Mouse (Mus musculus): Measurements from ENCODE around the gene Oca2.

Oca2 gene

DNA sequence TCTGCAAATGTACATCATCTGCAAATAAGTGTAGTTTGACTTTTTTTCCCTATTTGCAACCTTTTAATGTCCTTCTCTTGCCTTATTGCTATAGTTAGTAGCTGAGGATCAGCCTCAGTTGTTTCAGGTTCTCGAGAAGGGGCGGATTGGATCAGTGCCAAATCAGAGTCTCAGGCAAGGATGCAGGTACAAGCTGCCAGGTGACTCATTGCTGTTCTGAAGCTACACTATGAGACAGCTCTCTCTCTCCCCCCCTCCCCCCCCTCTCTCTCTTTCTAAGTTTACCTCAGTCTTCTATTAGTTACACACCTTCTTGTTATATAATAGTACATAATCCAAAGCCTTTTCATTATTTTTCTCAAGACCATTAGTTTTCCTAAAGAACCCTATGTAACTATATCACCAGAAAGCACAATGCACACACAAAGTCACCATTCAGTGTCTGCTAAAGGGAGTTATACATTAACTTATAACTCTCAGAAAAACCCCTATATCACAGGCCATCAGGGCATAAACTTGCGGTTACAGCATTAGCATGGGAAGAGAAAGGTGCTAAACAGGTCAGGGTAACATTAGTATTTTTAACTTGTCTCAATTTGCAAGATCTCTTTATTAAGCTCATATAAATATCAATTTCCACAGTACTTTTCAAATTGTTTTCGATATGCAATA lies 142.3 kb downstream of the Oca2 start:
- DNase-seq (ENCODE audit: low spot score) = no peak

DNA sequence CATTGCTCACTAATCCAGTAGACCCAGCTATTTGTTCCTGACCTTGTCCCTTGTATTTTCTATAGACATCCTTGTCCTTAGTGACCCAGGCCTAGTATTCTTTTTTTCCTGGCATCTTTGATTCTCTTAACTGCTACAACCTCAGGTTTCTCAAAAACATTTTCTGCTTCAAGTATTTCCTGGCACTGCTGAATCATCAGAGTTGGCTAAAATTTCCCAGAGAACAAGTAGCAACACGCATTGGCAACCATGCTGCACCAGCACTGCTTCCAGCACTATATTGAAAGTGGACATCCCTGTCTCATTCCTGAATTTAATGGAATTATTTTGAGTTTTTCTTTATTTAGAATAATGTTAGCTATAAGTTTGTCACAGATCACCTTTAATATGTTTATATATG lies 143.1 kb downstream of the Oca2 start:
- DNase-seq (ENCODE audit: low spot score) = no peak

DNA sequence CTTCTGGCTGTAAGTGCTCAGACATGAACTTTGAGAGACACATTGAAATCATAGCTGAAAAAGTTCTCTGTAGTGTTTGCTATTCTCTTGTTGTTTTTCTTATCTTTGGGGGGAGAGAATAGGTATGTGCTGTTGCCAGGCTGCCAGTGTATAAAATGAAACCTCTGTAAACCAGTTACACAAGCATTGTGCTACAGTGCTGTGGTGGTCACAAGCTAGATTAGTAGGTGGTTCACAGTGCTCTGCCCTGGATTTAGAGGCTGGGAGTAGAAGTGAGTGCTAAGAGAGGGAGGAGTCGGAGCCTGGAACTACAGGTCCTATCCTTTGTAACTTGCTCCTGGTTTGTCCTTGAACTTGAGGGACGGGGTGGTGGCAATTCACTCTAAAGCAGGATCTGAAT lies 148.7 kb downstream of the Oca2 start:
- DNase-seq (ENCODE audit: low spot score) = no peak

GRCm38 (mm10) chr7:56418182-56418836 lies 178.7 kb downstream of the Oca2 start:
- DNase-seq (ENCODE audit: low spot score) = no peak

GRCm38 (mm10) chr7:56419253-56419844 lies 179.8 kb downstream of the Oca2 start:
- DNase-seq (ENCODE audit: low spot score) = no peak

DNA sequence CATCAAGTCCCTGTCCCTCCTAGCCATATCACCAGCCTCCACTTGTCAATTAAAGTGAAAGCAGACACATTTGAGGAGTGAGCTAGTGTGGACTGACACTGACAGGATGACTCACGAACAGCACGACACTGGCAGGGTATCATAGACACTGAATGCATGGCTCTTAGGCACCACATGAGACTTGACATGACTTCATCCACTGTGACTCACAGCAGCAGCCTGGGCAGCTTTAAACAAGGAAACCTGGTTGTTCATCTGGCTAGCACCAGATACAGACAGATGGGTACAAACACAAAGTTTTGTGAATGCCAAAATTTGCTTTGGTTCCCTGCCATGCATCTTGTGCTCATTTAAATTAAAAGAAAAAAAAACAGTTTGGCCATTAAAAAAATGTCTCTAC lies 182.4 kb downstream of the Oca2 start:
- no peak for DNase-seq (ENCODE audit: low spot score)

GRCm38 (mm10) chr7:56423548-56423947 lies 184.0 kb downstream of the Oca2 start:
- DNase-seq (ENCODE audit: low spot score) = no peak

GRCm38 (mm10) chr7:56460814-56461520 lies 221.4 kb downstream of the Oca2 start:
- DNase-seq (ENCODE audit: low spot score) = peak; percentile 3

GRCm38 (mm10) chr7:56498242-56498641 lies 258.7 kb downstream of the Oca2 start:
- no peak for DNase-seq (ENCODE audit: low spot score)

DNA sequence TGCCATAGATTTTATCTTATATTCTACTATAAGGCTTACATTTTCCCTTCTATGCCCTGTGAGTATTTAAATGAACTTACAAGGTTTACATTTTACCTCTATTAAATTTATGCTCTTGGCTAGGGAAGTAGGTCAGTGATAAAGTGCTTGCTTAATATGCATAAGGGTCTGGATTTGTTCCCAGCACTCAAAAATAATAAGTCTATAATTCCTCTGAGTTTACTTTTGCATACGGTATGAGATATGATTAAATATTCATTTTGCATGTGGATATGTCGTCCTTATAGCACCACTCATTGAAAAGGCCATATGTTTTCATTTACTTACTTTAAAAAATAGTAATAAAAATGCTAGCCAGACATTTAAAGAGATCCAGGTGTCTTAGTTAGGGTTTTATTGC lies 259.8 kb downstream of the Oca2 start:
- DNase-seq (ENCODE audit: low spot score) = no peak

- no peak for DNase-seq (ENCODE audit: low spot score)
Observed at GRCm38 (mm10) chr7:56499767-56500166, 260.2 kb downstream of the Oca2 start.

GRCm38 (mm10) chr7:56500438-56500837 lies 260.9 kb downstream of the Oca2 start:
- no peak for DNase-seq (ENCODE audit: low spot score)

DNA sequence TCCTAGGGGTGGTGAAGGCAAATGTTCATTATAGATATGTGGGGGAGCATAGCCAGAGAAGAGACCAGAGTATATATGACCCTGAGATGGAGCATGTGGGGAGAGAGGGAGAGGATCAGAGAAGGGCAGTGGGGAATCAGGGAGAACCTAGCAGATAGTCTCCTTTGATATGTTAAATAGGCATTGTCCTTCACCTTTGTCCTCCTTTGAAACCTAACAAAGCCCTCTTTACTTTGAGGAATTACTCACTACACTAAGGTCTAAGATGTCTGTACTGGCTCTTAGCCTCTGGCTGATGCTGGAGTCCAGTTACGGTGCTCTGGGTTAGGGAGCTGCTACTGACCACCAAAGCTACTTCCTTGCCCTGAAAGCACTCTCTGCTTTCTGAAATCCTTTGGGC lies 279.0 kb downstream of the Oca2 start:
- peak; percentile 5 for DNase-seq (ENCODE audit: low spot score)

DNA sequence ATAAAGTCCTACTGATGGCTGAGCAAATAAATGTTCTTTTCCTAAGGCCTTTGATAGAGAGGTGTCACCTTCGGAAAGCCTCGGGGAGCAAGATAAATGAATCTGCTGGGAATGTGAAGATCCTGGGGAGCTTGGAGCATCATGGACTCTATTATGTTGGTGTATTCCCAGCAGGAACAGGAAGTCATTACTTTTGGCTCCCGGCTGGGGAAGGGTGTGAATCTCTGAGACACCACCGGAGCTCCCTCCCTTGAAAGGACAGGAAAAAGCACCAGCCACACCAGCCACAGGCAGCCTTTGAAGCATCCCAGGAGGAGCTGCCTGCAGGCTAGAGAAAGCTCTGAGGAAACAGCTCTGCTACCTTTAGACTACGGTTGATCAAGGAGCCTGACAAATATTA lies 280.2 kb downstream of the Oca2 start:
- DNase-seq (ENCODE audit: low spot score) = peak; percentile 32

DNA sequence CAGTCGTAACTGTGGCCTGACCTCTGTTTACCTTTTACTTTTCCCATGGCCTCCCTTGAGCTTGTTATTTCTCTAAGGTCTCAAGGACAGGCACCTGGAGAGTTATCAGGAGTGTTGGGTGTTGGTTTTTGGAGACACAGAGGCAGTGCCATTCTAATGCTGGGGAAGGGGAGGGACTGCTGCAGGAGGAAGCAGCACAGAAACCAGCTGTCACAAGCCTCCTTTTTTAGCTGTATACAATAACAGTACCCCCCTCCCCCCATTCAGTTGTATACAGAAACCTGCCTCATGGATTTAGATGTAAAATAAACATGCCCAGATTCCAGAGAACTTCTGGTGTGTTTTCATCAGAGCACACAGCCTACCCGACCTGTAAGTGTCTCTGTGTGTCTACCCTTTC lies 295.3 kb downstream of the Oca2 start:
- DNase-seq (ENCODE audit: low spot score) = no peak

DNA sequence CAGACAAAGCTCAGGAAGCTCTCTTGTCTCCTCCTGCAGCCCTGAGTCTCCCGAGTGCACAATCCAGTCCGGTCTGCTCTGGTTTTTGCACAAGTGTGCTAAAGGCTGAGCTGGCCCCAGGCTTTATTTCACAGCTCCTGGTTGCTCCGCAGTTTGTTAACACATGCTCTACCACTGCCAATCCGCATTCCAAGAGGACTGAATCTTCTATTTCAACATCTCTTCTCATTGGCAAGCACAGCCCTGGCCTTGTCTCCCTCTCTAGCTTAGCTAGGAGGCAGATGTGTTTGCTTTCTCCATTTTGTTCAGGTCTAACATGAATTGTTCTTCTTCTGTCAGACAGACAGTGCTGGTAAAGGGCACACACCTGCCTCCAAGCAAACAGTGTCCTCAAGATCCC lies 309.7 kb downstream of the Oca2 start:
- DNase-seq (ENCODE audit: low spot score) = no peak

GRCm38 (mm10) chr7:56551804-56552203 lies 312.2 kb downstream of the Oca2 start:
- DNase-seq (ENCODE audit: low spot score) = peak; percentile 8

Data from embryo, embryonic 10.5 days (tissue).